Mouse (Mus musculus) left cerebral cortex, postnatal 36 days (tissue): ENCODE results near the gene Gpr3. TPM values are rescaled to one million over a fixed set of nuclear protein-coding genes. Genes with fewer than 3 reads are reported as not detected.
A peak's percentile ranks its signal among the peaks of the same experiment; 100 is the strongest.

Experiments
- DNase-seq, 2 experiments: peaks; one replicate each; pipeline ENCODE4 v3.0.0; 2021 to 2022; ENCODE audit warnings: low spot score in 2 of 2, mixed read lengths in 1 of 2
- intact Hi-C: fragments of 180-260 bp; cut with DNase I; formaldehyde crosslinking; loops from one replicate; pipeline ENCODE4 v1.15.1; 2025
- total RNA-seq, 2 experiments: library from RNA; stranded (reverse); gene quantifications; 2 replicates each; pipeline ENCODE4 v1.2.3; 2021

Gene Gpr3
- total RNA-seq: 1 to 10 TPM; 8.1 to 8.5 TPM

GRCm38 (mm10) chr4:133211751-133212561, at the start of gene Gpr3, which contains the start of gene Cd164l2:
Gpr3 (minus strand) TSS chr4:133212536.
Cd164l2 (plus strand) TSS chr4:133212131.
- peak; percentile 42 to 44 for DNase-seq
- intact Hi-C loops: loop anchor here (5.0 to 10.0 kb wide), 2 partner anchors 200 to 267 kb away; partner anchors contain the start of gene Ahdc1

GRCm38 (mm10) chr4:133261641-133262374, 49.5 kb upstream of the Gpr3 start:
- DNase-seq: no peak
- intact Hi-C loops: no loop called here

- DNase-seq: no peak
- intact Hi-C loops: no loop called here
Measured at GRCm38 (mm10) chr4:133257798-133258408, 45.6 kb upstream of the Gpr3 start.

GRCm38 (mm10) chr4:133257230-133257629, 44.9 kb upstream of the Gpr3 start:
- intact Hi-C loops: no loop called here
- DNase-seq: no peak

GRCm38 (mm10) chr4:133256820-133257219, 44.5 kb upstream of the Gpr3 start:
- no peak for DNase-seq

GRCm38 (mm10) chr4:133255392-133255791, 43.1 kb upstream of the Gpr3 start:
- DNase-seq: no peak
- intact Hi-C loops: no loop called here

More at GRCm38 (mm10) chr4:133256820-133257219, 44.5 kb upstream of the Gpr3 start:
- intact Hi-C loops: no loop called here

- DNase-seq: no peak
- intact Hi-C loops: loop anchor here (5.0 kb wide), 1 partner anchor 44 kb away; no protein-coding TSS in a partner anchor
Measured at GRCm38 (mm10) chr4:133253412-133253811, 41.1 kb upstream of the Gpr3 start.

- intact Hi-C loops: loop anchor here (5.0 kb wide), 1 partner anchor 45 kb away; no protein-coding TSS in a partner anchor
- DNase-seq: no peak
Measured at GRCm38 (mm10) chr4:133252089-133252488, 39.8 kb upstream of the Gpr3 start.

- DNase-seq: peak in 1 of 2 experiments; percentile 53
- intact Hi-C loops: loop anchor here (5.0 kb wide), 1 partner anchor 46 kb away; no protein-coding TSS in a partner anchor
Measured at GRCm38 (mm10) chr4:133251214-133251613, 38.9 kb upstream of the Gpr3 start.

- intact Hi-C loops: loop anchor here (5.0 kb wide), 1 partner anchor 47 kb away; no protein-coding TSS in a partner anchor
- DNase-seq: peak; percentile 83
Measured at GRCm38 (mm10) chr4:133250609-133251008, 38.3 kb upstream of the Gpr3 start.

GRCm38 (mm10) chr4:133247806-133248449, 35.6 kb upstream of the Gpr3 start:
- intact Hi-C loops: no loop called here
- no peak for DNase-seq

- intact Hi-C loops: no loop called here
- no peak for DNase-seq
Measured at GRCm38 (mm10) chr4:133247072-133247471, 34.7 kb upstream of the Gpr3 start.

GRCm38 (mm10) chr4:133244289-133244688, 32.0 kb upstream of the Gpr3 start:
- DNase-seq: no peak
- intact Hi-C loops: no loop called here

GRCm38 (mm10) chr4:133243538-133243937, 31.2 kb upstream of the Gpr3 start:
- no peak for DNase-seq
- intact Hi-C loops: no loop called here

GRCm38 (mm10) chr4:133242710-133243109, 30.4 kb upstream of the Gpr3 start:
- no peak for DNase-seq
- intact Hi-C loops: no loop called here

- DNase-seq: no peak
- intact Hi-C loops: no loop called here
Measured at GRCm38 (mm10) chr4:133241910-133242309, 29.6 kb upstream of the Gpr3 start.

GRCm38 (mm10) chr4:133240934-133241908, 28.9 kb upstream of the Gpr3 start:
- DNase-seq: peak; percentile 86 to 87
- intact Hi-C loops: no loop called here

- peak; percentile 26 to 37 for DNase-seq
- intact Hi-C loops: no loop called here
Measured at GRCm38 (mm10) chr4:133240490-133240921, 28.2 kb upstream of the Gpr3 start, which contains the start of gene Map3k6. Map3k6 (plus strand) TSS chr4:133240818.
